Mouse (Mus musculus): ENCODE results near the gene Ccdc92b. TPM values are rescaled to one million over a fixed set of nuclear protein-coding genes. Genes with fewer than 3 reads are reported as not detected.

Ccdc92b gene
- polyA plus RNA-seq, 1 experiment, result 0.06 TPM

DNA sequence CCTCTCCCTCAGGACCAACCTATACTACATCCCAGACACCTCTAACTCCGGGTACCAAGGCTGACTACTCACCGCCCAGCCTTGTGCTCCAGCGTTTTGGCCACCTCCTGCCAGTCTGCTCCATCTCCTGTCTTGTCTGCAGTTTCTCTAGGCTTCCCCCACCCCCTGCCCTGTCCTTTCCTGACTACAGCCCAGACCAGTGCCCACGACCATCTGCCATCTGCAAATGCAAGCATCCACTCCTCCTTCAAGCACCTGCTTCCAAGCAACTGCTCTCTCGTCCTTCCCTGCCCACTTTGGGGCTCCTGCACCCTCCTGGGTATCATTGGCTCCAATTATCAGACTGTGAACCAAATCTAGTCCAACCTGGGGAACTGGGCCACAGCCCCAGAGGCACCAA, 33.0 kb upstream of the Ccdc92b start:
- Histone ChIP-seq H3K79me2 (ENCODE audit: control insufficient read depth, insufficient read depth) (no peaks in the 10 kb centered on the region), H3K27me3 (ENCODE audit: control insufficient read depth, insufficient read depth, insufficient read length) (peaks cover 38% of the 10 kb centered on the region), H3ac (ENCODE audit: control insufficient read depth, insufficient read length) (no peak overlapping the region), H3K36me3 (ENCODE audit: control insufficient read depth, insufficient read depth) (no peaks in the 10 kb centered on the region), H3K4me2 (ENCODE audit: low read depth) (no peak overlapping the region), H3K4me3 (no peak overlapping the region)
- no peak for TF ChIP-seq SRF (IDR thresholded peaks at IDR 0.05; ENCODE audit: control insufficient read depth, insufficient read length, low read depth)
- TF ChIP-seq CEBPB (IDR thresholded peaks at IDR 0.05; ENCODE audit: insufficient read depth, poor library complexity, severe bottlenecking), result no peak
- no peak for TF ChIP-seq MYOD1 (IDR thresholded peaks at IDR 0.05; ENCODE audit: control insufficient read depth in 1 of 3, insufficient read length in 2 of 3, low read depth in 2 of 3)
- no peak for TF ChIP-seq TCF12 (IDR thresholded peaks at IDR 0.05; ENCODE audit: insufficient read depth, poor library complexity, severe bottlenecking)
- no peak for TF ChIP-seq MYOG (IDR thresholded peaks at IDR 0.05; ENCODE audit: control insufficient read depth in 1 of 3, insufficient read depth in 1 of 3, insufficient read length in 2 of 3, low read depth in 2 of 3)
- no peak for TF ChIP-seq USF1 (IDR thresholded peaks at IDR 0.05; ENCODE audit: low read depth)
- TF ChIP-seq POLR2A (IDR thresholded peaks at IDR 0.05; ENCODE audit: insufficient read length, low read depth), result no peak
- no peak for TF ChIP-seq TCF3 (IDR thresholded peaks at IDR 0.05; ENCODE audit: insufficient read length, low read depth)
- TF ChIP-seq MAX (IDR thresholded peaks at IDR 0.05; ENCODE audit: low read depth), result no peak
- no peak for TF ChIP-seq POLR2AphosphoS2 (IDR thresholded peaks at IDR 0.05; ENCODE audit: insufficient read length, low read depth)
- no peak for TF ChIP-seq REST (IDR thresholded peaks at IDR 0.05; ENCODE audit: insufficient read depth, insufficient read length)
- no peak for TF ChIP-seq E2F4 (IDR thresholded peaks at IDR 0.05; ENCODE audit: insufficient read depth)

DNA sequence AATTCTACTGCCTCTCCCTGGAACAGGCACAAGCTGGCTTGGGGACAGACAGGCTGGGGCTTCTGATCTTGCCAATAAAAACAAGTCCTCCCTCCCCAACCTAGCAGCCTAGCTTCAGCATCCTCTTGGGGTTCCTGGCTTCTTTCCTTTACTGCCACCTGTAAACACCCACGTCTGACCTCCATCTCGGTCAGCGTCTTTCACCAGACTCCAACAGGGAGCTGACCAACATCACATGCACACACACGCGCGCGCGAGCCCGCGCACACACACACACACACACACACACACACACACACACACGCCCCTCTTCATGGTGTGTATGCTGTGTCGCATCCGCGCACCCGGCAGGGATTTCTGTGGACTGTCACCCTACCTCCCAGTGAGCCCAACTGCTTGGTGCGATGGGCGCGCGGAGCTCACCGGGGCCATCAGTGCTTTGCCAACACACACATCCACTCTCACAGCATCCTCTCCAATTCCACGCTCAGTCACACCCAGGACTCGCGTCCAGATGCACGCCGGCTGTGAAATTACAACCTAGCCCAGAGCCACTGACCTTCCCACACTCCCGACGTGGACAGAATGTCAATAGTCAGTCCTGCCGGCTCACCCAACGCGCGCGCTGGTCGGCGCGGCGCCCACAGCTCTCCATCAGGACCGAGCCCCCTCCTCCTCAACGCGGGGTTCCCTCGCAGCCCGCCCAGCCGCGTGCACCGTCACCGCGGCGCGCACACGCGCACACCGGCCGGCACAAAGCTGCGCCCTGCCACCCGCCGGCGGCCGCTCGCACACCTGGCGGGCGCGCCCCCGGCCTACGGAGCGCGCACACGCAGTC, 29.8 kb upstream of the Ccdc92b start:
- Histone ChIP-seq H3K36me3 (ENCODE audit: control insufficient read depth, insufficient read depth) (no peaks in the 10 kb centered on the region), H3ac (ENCODE audit: control insufficient read depth, insufficient read length) (no peak overlapping the region), H3K79me2 (ENCODE audit: control insufficient read depth, insufficient read depth) (no peaks in the 10 kb centered on the region), H3K4me2 (ENCODE audit: low read depth) (no peak overlapping the region), H3K27me3 (ENCODE audit: control insufficient read depth, insufficient read depth, insufficient read length) (peaks cover 46% of the 10 kb centered on the region), H3K4me3 (no peak overlapping the region)
- TF ChIP-seq POLR2AphosphoS2 (IDR thresholded peaks at IDR 0.05; ENCODE audit: insufficient read length, low read depth) (no peak), TCF12 (IDR thresholded peaks at IDR 0.05; ENCODE audit: insufficient read depth, poor library complexity, severe bottlenecking) (no peak), POLR2A (IDR thresholded peaks at IDR 0.05; ENCODE audit: insufficient read length, low read depth) (no peak), MYOG (IDR thresholded peaks at IDR 0.05; ENCODE audit: control insufficient read depth in 1 of 3, insufficient read depth in 1 of 3, insufficient read length in 2 of 3, low read depth in 2 of 3) (no peak), REST (IDR thresholded peaks at IDR 0.05; ENCODE audit: insufficient read depth, insufficient read length) (no peak), E2F4 (IDR thresholded peaks at IDR 0.05; ENCODE audit: insufficient read depth) (no peak), CEBPB (IDR thresholded peaks at IDR 0.05; ENCODE audit: insufficient read depth, poor library complexity, severe bottlenecking) (no peak), MAX (IDR thresholded peaks at IDR 0.05; ENCODE audit: low read depth) (no peak), USF1 (IDR thresholded peaks at IDR 0.05; ENCODE audit: low read depth) (no peak), MYOD1 (IDR thresholded peaks at IDR 0.05; ENCODE audit: control insufficient read depth in 1 of 3, insufficient read length in 2 of 3, low read depth in 2 of 3) (no peak), TCF3 (IDR thresholded peaks at IDR 0.05; ENCODE audit: insufficient read length, low read depth) (no peak), SRF (IDR thresholded peaks at IDR 0.05; ENCODE audit: control insufficient read depth, insufficient read length, low read depth) (no peak)

DNA sequence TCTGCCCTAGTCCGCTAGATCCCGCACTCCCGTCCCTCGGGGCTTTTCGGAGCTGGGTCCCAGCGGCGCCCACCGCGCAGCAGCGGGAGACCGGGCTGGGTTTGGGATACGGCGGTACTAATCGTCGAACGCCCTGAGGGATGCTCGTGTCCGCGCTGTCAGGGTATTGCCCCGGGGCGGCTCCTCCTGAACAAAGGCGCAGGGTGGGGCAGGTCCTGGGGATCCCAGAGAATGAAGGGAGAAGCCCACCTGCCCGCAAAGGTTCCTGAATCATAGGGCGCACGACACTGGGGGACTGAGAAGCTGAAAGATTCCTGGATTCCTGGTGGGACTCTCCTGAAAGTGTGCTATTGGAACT, 29.2 kb upstream of the Ccdc92b start:
- TF ChIP-seq USF1 (IDR thresholded peaks at IDR 0.05; ENCODE audit: low read depth) (no peak), TCF12 (IDR thresholded peaks at IDR 0.05; ENCODE audit: insufficient read depth, poor library complexity, severe bottlenecking) (no peak), POLR2A (IDR thresholded peaks at IDR 0.05; ENCODE audit: insufficient read length, low read depth) (no peak), MYOD1 (IDR thresholded peaks at IDR 0.05; ENCODE audit: control insufficient read depth in 1 of 3, insufficient read length in 2 of 3, low read depth in 2 of 3) (no peak), REST (IDR thresholded peaks at IDR 0.05; ENCODE audit: insufficient read depth, insufficient read length) (no peak), MAX (IDR thresholded peaks at IDR 0.05; ENCODE audit: low read depth) (no peak), CEBPB (IDR thresholded peaks at IDR 0.05; ENCODE audit: insufficient read depth, poor library complexity, severe bottlenecking) (no peak), E2F4 (IDR thresholded peaks at IDR 0.05; ENCODE audit: insufficient read depth) (no peak), SRF (IDR thresholded peaks at IDR 0.05; ENCODE audit: control insufficient read depth, insufficient read length, low read depth) (no peak), POLR2AphosphoS2 (IDR thresholded peaks at IDR 0.05; ENCODE audit: insufficient read length, low read depth) (no peak), TCF3 (IDR thresholded peaks at IDR 0.05; ENCODE audit: insufficient read length, low read depth) (no peak), MYOG (IDR thresholded peaks at IDR 0.05; ENCODE audit: control insufficient read depth in 1 of 3, insufficient read depth in 1 of 3, insufficient read length in 2 of 3, low read depth in 2 of 3) (no peak)
- H3K36me3 ChIP-seq (ENCODE audit: control insufficient read depth, insufficient read depth), result no peaks in the 10 kb centered on the region
- no peak overlapping the region for H3K4me3 ChIP-seq
- H3K4me2 ChIP-seq (ENCODE audit: low read depth), result no peak overlapping the region
- no peaks in the 10 kb centered on the region for H3K79me2 ChIP-seq (ENCODE audit: control insufficient read depth, insufficient read depth)
- H3K27me3 ChIP-seq (ENCODE audit: control insufficient read depth, insufficient read depth, insufficient read length), result peaks cover 46% of the 10 kb centered on the region
- H3ac ChIP-seq (ENCODE audit: control insufficient read depth, insufficient read length), result no peak overlapping the region

DNA sequence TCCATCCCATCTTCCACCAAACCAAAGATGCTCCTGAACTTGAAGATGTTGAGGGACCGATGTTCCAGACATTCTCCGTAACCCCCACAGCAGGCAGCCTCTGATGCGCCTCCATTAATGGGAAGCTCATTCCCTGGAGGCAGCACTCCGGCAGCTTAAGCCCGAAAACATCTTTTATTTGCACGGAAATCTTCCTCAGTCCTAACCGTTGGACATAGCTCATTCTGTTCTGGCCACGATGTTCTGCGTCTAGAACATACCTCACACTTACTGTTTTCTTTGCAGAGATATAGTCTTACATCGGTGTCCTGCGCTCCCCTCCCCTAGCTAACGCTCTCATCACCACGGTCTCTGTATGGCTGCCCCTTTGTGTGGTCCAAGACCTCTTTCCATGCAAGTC, 28.7 kb upstream of the Ccdc92b start:
- H3K4me3 ChIP-seq, result no peak overlapping the region
- H3ac ChIP-seq (ENCODE audit: control insufficient read depth, insufficient read length), result no peak overlapping the region
- H3K27me3 ChIP-seq (ENCODE audit: control insufficient read depth, insufficient read depth, insufficient read length), result peaks cover 46% of the 10 kb centered on the region
- no peak overlapping the region for H3K4me2 ChIP-seq (ENCODE audit: low read depth)
- TF ChIP-seq CEBPB (IDR thresholded peaks at IDR 0.05; ENCODE audit: insufficient read depth, poor library complexity, severe bottlenecking) (no peak), USF1 (IDR thresholded peaks at IDR 0.05; ENCODE audit: low read depth) (no peak), REST (IDR thresholded peaks at IDR 0.05; ENCODE audit: insufficient read depth, insufficient read length) (no peak), MYOG (IDR thresholded peaks at IDR 0.05; ENCODE audit: control insufficient read depth in 1 of 3, insufficient read depth in 1 of 3, insufficient read length in 2 of 3, low read depth in 2 of 3) (no peak), POLR2AphosphoS2 (IDR thresholded peaks at IDR 0.05; ENCODE audit: insufficient read length, low read depth) (no peak), TCF3 (IDR thresholded peaks at IDR 0.05; ENCODE audit: insufficient read length, low read depth) (no peak), POLR2A (IDR thresholded peaks at IDR 0.05; ENCODE audit: insufficient read length, low read depth) (no peak), MYOD1 (IDR thresholded peaks at IDR 0.05; ENCODE audit: control insufficient read depth in 1 of 3, insufficient read length in 2 of 3, low read depth in 2 of 3) (no peak), SRF (IDR thresholded peaks at IDR 0.05; ENCODE audit: control insufficient read depth, insufficient read length, low read depth) (no peak), E2F4 (IDR thresholded peaks at IDR 0.05; ENCODE audit: insufficient read depth) (no peak), TCF12 (IDR thresholded peaks at IDR 0.05; ENCODE audit: insufficient read depth, poor library complexity, severe bottlenecking) (no peak), MAX (IDR thresholded peaks at IDR 0.05; ENCODE audit: low read depth) (no peak)
- H3K36me3 ChIP-seq (ENCODE audit: control insufficient read depth, insufficient read depth), result no peaks in the 10 kb centered on the region
- no peaks in the 10 kb centered on the region for H3K79me2 ChIP-seq (ENCODE audit: control insufficient read depth, insufficient read depth)
